Mouse (Mus musculus) ES-E14 (cell line): ENCODE data around the gene Tlr6.

Experiments used
- CHD2 ChIP-seq: IDR thresholded peaks from 2 replicates; pipeline ENCODE4 v1.6.1; 2014; ENCODE audit warnings: mild to moderate bottlenecking, low read depth, low read length, inconsistent platforms
- HCFC1 ChIP-seq: IDR thresholded peaks from 2 replicates; pipeline ENCODE4 v1.6.1; 2012; ENCODE audit warnings: low read length, inconsistent platforms, borderline replicate concordance; ENCODE audit not compliant: insufficient read depth
- MAFK ChIP-seq: IDR thresholded peaks from 2 replicates; pipeline ENCODE4 v1.6.1; 2014; ENCODE audit warnings: mild to moderate bottlenecking, low read depth, low read length, inconsistent platforms; ENCODE audit not compliant: insufficient read depth
- ZC3H11A ChIP-seq: IDR thresholded peaks from 2 replicates; pipeline ENCODE4 v1.6.1; 2012; ENCODE audit warnings: low read depth, mild to moderate bottlenecking, inconsistent platforms, low read length, borderline replicate concordance
- ZNF384 ChIP-seq: IDR thresholded peaks from 2 replicates; pipeline ENCODE4 v1.6.1; 2012; ENCODE audit warnings: low read depth, low read length, inconsistent platforms

GRCm38 (mm10) chr5:65005251-65005650, 45.4 kb upstream of the Tlr6 start:
- no peak for TF ChIP-seq ZC3H11A
- no peak for TF ChIP-seq HCFC1
- TF ChIP-seq CHD2 = no peak
- no peak for TF ChIP-seq ZNF384
- TF ChIP-seq MAFK = no peak
